21 mouse cellular contexts compared by ENCODE assay signal in the genomic region with DNA sequence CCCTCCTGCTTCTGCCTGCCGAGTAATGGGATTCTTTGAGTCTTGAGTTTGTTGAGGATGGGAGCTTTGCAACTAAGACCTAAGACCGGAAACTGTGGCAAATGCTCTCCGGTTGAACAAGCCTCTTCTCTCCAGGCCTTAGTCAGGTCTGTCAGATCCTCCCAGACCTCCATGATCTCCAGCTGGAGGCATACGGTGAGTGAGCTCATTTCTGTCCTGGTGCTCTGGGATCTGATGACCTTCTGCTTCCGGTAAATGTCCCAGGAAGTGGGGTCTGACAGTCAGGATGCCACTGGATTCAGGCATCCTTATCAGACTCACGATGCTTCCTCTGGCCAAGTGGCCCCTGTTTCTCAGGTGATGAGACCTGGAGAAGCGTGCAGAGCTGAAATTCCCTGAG. TPM values are rescaled to one million over a fixed set of nuclear protein-coding genes. Genes with fewer than 3 reads are reported as not detected.
"Had no signal": no experiment of that assay in that cellular context is flagged by ENCODE, and none has a peak within 500 bp of the region (broad histone marks: within the 10 kb centered on the region; RNA-seq: fewer than 3 reads in every experiment).

No protein-coding gene starts in this region.

- H3K36me3 ChIP-seq: midbrain, embryonic 12.5 days had no signal

- H3K27ac ChIP-seq: liver, embryonic 14.5 days; macrophage; midbrain, embryonic 12.5 days had no signal

- DNase-seq: kidney, adult 18-20 months; kidney, postnatal 10 days; kidney, postnatal 4 days; left cerebral cortex, postnatal 4 days; lung, embryonic 14.5 days; lung, postnatal 10 days; right cerebral cortex, postnatal 14 days; thymus, adult 2 months; thymus, postnatal 25 days had no signal

- H3K9me3 ChIP-seq: megakaryocyte, embryonic 14.5 days; midbrain, embryonic 12.5 days had no signal

RNA-seq across cellular contexts. Expression of a gene that starts 2.0 kb away (rescaled TPM):
- total RNA-seq: layer of hippocampus, adult 2 months; layer of hippocampus, postnatal 10 days; left cerebral cortex, postnatal 10 days had no signal
- polyA plus RNA-seq: inflammation-experienced regulatory T-cells, adult 6 months; kidney, embryonic 14.5 days; lung, embryonic 14.5 days; macrophage; midbrain, embryonic 12.5 days; midbrain, postnatal 0 days; neural tube, embryonic 14.5 days; stomach, embryonic 16.5 days had no signal
